Mouse (Mus musculus): Measurements from ENCODE around the gene Slmap.

DNA sequence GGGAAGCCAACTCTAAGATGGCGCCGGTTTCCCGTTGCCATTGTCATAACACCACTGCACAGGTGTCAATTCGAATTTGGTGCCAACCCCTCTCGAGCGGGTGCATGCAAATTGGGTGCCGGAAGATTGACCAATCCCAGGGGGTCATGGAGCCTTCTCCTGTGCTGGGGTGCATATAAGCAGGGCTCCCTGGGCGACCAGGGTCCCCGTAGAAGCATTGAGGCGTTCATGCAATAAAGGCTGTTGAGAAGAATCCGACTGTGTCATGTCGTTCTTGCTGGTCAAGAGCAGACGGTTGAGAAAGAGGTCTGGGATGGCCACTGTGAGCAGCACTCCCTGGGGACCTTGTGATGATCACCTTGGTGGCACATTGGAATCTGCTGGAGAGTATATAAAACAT is 142.9 kb downstream of the Slmap start:
- TF ChIP-seq EP300 (IDR thresholded peaks at IDR 0.05; ENCODE audit: insufficient read depth, low read depth, low read length) (no peak), POLR2A (IDR thresholded peaks at IDR 0.05; ENCODE audit: insufficient read depth, low read depth, low read length) (no peak)

Data from heart, adult 2 months (tissue).